Mouse (Mus musculus) embryonic facial prominence, embryonic 11.5 days (tissue): Measurements from ENCODE around the gene Kcnj11. TPM values are rescaled to one million over a fixed set of nuclear protein-coding genes. Genes with fewer than 3 reads are reported as not detected.

Source experiments
- ATAC-seq: fragments of 200-750 bp; cut with Nextera tagmentation; replicated peaks from 2 replicates; pipeline ENCODE4 v1.8.0; 2017; ENCODE audit warnings: low read depth; ENCODE audit not compliant: insufficient number of reproducible peaks, low FRiP score, low TSS enrichment
- DNase-seq: peaks from one replicate; pipeline ENCODE4 v3.0.0-alpha.2; 2015; ENCODE audit warnings: low spot score
- H3K27ac ChIP-seq: fragments of 300-500 bp; sonication (generic); replicated peaks from 2 replicates; pipeline ENCODE4 v1.5.1; 2014; ENCODE audit warnings: mild to moderate bottlenecking, low read depth, low read length, control low read depth
- H3K27me3 ChIP-seq: fragments of 300-500 bp; sonication (generic); 2 replicates; pipeline ENCODE4 v1.6.1; 2014; ENCODE audit warnings: mild to moderate bottlenecking, low read length, moderate library complexity, mixed read lengths; ENCODE audit not compliant: control insufficient read depth, insufficient read depth
- H3K36me3 ChIP-seq: fragments of 300-500 bp; sonication (generic); replicated peaks from 2 replicates; pipeline ENCODE4 v1.6.1; 2014; ENCODE audit warnings: low read depth, mild to moderate bottlenecking, low read length, moderate library complexity, mixed read lengths; ENCODE audit not compliant: control insufficient read depth, insufficient read depth
- H3K4me1 ChIP-seq: fragments of 300-500 bp; sonication (generic); 2 replicates; pipeline ENCODE4 v1.6.1; 2014; ENCODE audit warnings: low read length, mixed read lengths; ENCODE audit not compliant: control insufficient read depth, insufficient read depth
- H3K4me2 ChIP-seq: fragments of 300-500 bp; sonication (generic); 2 replicates; pipeline ENCODE4 v1.6.1; 2014; ENCODE audit warnings: low read depth, mild to moderate bottlenecking, control low read depth, low read length, moderate library complexity
- H3K4me3 ChIP-seq: fragments of 300-500 bp; sonication (generic); 2 replicates; pipeline ENCODE4 v1.5.1; 2014; ENCODE audit warnings: low read depth, low read length, control low read depth
- H3K9ac ChIP-seq: fragments of 300-500 bp; sonication (generic); replicated peaks from 2 replicates; pipeline ENCODE4 v1.6.1; 2014; ENCODE audit warnings: mild to moderate bottlenecking, control low read depth, low read length
- H3K9me3 ChIP-seq: fragments of 300-500 bp; sonication (generic); replicated peaks from 2 replicates; pipeline ENCODE4 v1.6.1; 2016; ENCODE audit warnings: mild to moderate bottlenecking, low read length, inconsistent platforms, mixed read lengths; ENCODE audit not compliant: control insufficient read depth
- WGBS: fragments of 180-500 bp; shearing (Covaris S2); extraction: QIAGEN DNeasy Blood & Tissue Kit; methylation state at CpG from one replicate; pipeline ENCODE4 v1.1.7; 2014; 5-methylcytosine and 5-hydroxymethylcytosine counted together
- polyA plus RNA-seq: library from polyadenylated mRNA; unstranded; fragments of >200 nt; fragmentation: Nextera tagmentation; extraction: Ambion mirVana; gene quantifications from 2 replicates; pipeline ENCODE4 v1.2.1, GENCODE M21; 2014

Kcnj11 gene
- polyA plus RNA-seq, 1 experiment from 2014 or later, result 0.32 TPM

DNA sequence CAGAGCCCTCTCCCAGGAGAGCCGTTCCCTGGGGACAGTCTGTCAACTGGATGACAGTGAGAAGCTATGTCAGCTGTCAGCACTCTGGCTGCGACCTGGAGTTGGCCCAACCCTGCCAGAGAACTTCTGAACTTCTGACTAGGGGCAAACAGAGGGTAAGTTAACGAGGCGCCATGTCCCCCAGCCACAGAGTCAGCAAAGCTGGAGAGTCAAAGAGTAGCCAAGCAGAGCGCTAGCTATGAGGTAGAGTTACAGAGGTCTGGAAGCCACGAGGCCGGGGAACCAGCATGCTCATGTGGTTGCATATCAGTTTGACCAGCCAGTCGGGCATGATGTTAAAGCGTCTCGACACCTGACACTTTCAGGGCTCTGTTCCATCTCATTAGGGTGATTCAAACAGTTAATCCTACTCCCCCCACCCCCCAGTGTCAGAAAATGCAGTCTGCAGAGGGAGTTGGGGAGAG, 15.6 kb upstream of the Kcnj11 start:
- H3K4me1 ChIP-seq, result no peaks in the 10 kb centered on the region
- peak; percentile 36 for DNase-seq
- H3K36me3 ChIP-seq, result no peaks in the 10 kb centered on the region
- no peaks in the 10 kb centered on the region for H3K9me3 ChIP-seq
- no peak overlapping the region for H3K4me2 ChIP-seq
- H3K9ac ChIP-seq, result no peak overlapping the region
- 0 out of 2 replicates have a peak, but pooled peaks have one; percentile 14 for ATAC-seq
- no peaks in the 10 kb centered on the region for H3K27me3 ChIP-seq
- no peak overlapping the region for H3K4me3 ChIP-seq
- 56% methylated on average over 10 of the region's 10 CpGs for WGBS
- H3K27ac ChIP-seq, result no peak overlapping the region

DNA sequence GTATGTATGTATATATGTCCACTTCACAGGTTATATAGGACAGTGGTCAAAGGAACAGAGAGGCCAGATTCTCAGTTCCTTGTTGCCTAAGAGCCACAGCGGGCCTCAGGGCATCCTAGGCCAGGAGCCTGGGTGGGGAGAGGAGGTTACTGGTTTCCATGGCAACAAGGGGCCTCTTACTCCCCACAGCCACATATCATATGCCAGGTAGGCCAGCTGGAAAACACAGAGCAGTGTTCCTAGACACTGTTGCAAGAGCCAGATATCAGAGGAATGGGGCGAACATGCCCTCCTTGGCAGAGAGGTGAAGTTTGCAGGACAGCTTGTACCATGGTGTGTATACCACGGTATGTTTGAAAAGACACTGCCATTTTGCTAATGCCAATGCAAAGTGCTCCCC, 12.9 kb upstream of the Kcnj11 start:
- H3K27me3 ChIP-seq, result no peaks in the 10 kb centered on the region
- 56% methylated on average over 3 of the region's 3 CpGs for whole genome bisulfite sequencing
- no peak overlapping the region for H3K4me2 ChIP-seq
- H3K36me3 ChIP-seq, result no peaks in the 10 kb centered on the region
- no peak overlapping the region for H3K27ac ChIP-seq
- ATAC-seq (no peak), DNase-seq (peak; percentile 41)
- H3K9me3 ChIP-seq, result no peaks in the 10 kb centered on the region
- no peak overlapping the region for H3K4me3 ChIP-seq
- no peak overlapping the region for H3K9ac ChIP-seq
- no peaks in the 10 kb centered on the region for H3K4me1 ChIP-seq

DNA sequence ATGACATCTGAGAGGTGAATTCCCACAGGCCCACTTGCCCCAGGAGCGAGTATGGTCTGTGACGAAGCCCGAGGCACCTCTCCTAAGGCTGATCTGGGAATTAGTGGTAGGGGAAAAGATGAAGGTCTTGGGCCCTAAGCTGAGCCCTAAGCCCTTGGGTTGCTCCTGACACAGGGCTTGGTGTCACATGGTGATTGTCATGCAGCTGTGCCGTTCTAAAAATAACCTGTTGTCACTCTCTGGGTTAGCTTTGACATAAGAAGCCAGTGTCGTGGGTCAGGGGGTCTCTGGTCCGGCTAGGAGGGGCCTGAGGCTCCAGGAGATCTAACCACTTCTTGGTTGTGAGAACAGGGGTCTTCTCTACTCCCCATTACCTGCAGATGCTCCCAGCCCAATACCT, 11.4 kb upstream of the Kcnj11 start:
- no peak for ATAC-seq
- Histone ChIP-seq H3K4me3 (no peak overlapping the region), H3K27ac (no peak overlapping the region), H3K9me3 (no peaks in the 10 kb centered on the region), H3K9ac (no peak overlapping the region), H3K36me3 (no peaks in the 10 kb centered on the region), H3K4me2 (no peak overlapping the region), H3K27me3 (no peaks in the 10 kb centered on the region), H3K4me1 (no peaks in the 10 kb centered on the region)
- 66% methylated on average over 6 of the region's 6 CpGs for WGBS
- no peak for DNase-seq

DNA sequence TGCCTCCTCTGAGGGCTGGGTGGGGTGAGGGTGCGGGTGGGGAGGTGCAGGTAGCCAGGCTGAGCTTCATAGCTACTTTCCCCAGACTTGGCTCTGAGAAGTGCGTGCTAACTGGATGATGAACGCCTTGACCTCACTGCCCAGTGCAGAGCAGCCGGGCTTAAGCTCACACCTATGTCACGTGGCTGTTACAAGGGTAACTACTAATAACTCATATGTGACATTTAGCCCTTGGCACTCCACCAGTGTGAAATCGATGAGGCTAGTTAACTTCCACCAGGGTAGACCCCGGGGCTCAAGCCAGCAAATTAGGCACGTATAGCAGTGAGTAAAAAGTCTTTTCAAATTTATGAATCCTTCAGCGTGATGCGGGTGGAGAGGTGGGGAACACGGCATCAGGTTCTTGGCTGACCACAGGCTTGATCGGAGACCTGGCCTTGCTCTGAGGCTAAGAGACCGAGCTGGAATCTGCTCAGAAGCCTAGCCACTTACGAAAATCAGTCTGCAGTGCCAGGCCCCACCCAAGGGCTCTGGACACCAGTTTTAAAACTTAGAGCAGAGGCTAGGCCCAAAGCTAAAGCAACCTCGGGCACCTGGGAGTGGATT, 10.8 kb upstream of the Kcnj11 start:
- H3K36me3 ChIP-seq, result no peaks in the 10 kb centered on the region
- no peaks in the 10 kb centered on the region for H3K9me3 ChIP-seq
- 81% methylated on average over 15 of the region's 15 CpGs for WGBS
- DNase-seq, result no peak
- no peak overlapping the region for H3K27ac ChIP-seq
- no peak overlapping the region for H3K9ac ChIP-seq
- H3K4me3 ChIP-seq, result no peak overlapping the region
- no peaks in the 10 kb centered on the region for H3K4me1 ChIP-seq
- H3K4me2 ChIP-seq, result no peak overlapping the region
- ATAC-seq, result no peak
- no peaks in the 10 kb centered on the region for H3K27me3 ChIP-seq

DNA sequence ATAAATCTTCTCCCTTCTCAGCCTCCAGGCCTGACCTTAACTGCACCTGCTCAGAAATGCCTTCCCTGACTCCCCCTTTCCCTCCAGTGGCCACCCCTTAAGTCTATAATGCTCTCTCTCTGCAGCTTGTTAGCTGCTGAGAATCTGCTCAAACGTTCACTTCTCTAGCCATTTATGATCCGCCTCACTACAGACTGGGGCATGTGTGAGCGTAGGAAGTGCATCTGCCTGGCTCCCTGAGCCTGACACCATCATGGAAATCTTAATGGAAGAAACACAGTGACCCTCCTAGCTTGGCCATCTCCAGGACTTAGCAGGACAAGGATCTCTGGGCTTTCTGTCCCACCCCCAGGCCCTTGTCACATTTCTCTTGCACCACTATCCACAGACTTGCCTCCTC, 9.5 kb upstream of the Kcnj11 start:
- H3K27me3 ChIP-seq, result no peaks in the 10 kb centered on the region; the same call in 1 of the 2 replicates
- H3K9me3 ChIP-seq, result no peaks in the 10 kb centered on the region
- no peak overlapping the region for H3K4me2 ChIP-seq
- H3K36me3 ChIP-seq, result no peaks in the 10 kb centered on the region
- 82% methylated on average over 3 of the region's 3 CpGs for WGBS
- no peak overlapping the region for H3K9ac ChIP-seq
- no peaks in the 10 kb centered on the region for H3K4me1 ChIP-seq
- no peak for ATAC-seq
- no peak overlapping the region for H3K27ac ChIP-seq
- H3K4me3 ChIP-seq, result no peak overlapping the region
- no peak for DNase-seq

DNA sequence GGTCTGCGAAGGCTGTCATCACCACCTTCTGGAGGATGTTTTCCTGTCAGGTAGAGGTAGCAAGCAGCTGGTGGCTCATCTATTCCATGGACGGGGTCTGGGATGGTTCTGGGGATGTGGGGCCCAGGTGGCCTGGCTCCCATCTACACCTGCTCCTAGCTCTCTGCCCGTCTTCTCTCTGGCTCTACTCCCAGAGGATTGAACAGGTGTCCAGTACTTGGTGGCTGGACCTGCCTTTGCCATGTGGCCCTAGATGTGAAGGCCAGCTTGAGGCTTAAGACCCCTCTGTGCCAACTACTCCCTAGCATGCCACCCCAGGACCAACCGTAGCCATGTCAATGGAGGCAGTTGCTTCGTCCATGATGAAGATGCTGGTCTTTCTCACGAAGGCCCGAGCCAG, 4.9 kb upstream of the Kcnj11 start:
- Histone ChIP-seq H3K27ac (no peak overlapping the region), H3K4me1 (no peaks in the 10 kb centered on the region), H3K27me3 (peaks cover under 1% of the 10 kb centered on the region; the same call in 1 of the 2 replicates), H3K9ac (no peak overlapping the region), H3K36me3 (no peaks in the 10 kb centered on the region), H3K4me2 (no peak overlapping the region), H3K4me3 (no peak overlapping the region), H3K9me3 (no peaks in the 10 kb centered on the region)
- ATAC-seq, result no peak
- no peak for DNase-seq
- 91% methylated on average over 7 of the region's 7 CpGs for WGBS

DNA sequence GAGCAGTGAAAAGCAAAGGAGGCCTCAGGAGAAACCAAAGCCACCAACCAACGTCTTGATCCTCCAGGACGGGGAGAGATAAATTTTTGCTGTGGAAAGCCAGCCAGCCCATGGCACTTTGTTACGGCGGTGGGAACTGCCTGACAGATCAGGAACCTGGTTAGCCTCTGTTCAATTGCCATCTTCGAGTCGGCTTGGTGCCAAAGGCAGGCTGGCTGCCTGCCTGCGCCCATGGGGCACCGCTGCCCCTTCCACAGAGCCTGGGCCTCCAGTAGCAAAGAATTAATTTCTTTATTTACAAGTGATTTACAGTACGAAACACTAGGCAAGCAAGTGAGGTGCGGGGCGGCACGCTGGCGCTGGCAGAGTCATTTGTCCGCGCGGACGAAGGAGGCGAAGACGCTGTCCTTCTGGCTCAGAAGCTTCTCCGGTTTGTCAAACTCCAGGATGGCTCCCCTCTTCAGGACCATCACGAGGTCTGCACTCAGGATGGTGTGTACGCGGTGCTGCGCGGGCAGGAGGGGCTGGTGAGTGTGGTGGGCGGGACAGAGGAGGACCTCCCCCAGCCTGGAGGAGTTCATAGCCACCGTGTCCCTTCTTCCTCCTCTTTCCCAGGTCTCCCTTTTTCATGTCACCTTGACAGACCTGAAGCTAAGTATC, 3.8 kb upstream of the Kcnj11 start:
- Histone ChIP-seq H3K4me2 (no peak overlapping the region), H3K9ac (no peak overlapping the region), H3K27me3 (peaks cover 9% of the 10 kb centered on the region; the same call in 1 of the 2 replicates), H3K9me3 (no peaks in the 10 kb centered on the region), H3K36me3 (no peaks in the 10 kb centered on the region), H3K4me3 (no peak overlapping the region), H3K4me1 (no peaks in the 10 kb centered on the region; the same call in 1 of the 2 replicates), H3K27ac (no peak overlapping the region)
- WGBS, result 85% methylated on average over 27 of the region's 27 CpGs
- DNase-seq (no peak), ATAC-seq (no peak)

DNA sequence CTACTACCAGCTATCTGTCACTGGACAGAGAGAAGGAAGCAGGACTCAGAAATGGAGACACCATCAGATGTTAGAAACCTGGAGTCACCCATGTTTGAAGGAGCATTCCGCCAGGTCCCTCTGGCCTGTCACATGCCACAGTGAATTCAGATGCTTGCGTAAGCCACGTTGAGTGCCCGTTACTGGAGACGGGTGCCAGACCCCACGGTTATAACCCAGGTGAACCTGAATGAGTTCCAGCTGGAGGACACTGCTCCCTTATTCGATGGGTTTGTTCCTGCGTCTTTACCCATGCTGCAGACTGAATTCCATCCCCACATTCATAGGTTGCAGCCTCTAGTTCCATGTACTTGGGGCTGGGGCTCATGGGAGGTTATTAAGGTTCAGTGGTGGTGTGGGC, 3.2 kb upstream of the Kcnj11 start:
- 89% methylated on average over 8 of the region's 8 CpGs for WGBS
- H3K27me3 ChIP-seq, result peaks cover 9% of the 10 kb centered on the region; the same call in 1 of the 2 replicates

More for the DNA sequence above, 3.2 kb upstream of the Kcnj11 start:
- Histone ChIP-seq H3K9me3 (no peaks in the 10 kb centered on the region), H3K4me2 (no peak overlapping the region), H3K9ac (no peak overlapping the region), H3K4me3 (no peak overlapping the region), H3K36me3 (no peaks in the 10 kb centered on the region), H3K27ac (no peak overlapping the region), H3K4me1 (no peaks in the 10 kb centered on the region; the same call in 1 of the 2 replicates)
- ATAC-seq, result no peak
- no peak for DNase-seq
